Mouse (Mus musculus): ENCODE data around the gene G6pc3. TPM values are rescaled to one million over a fixed set of nuclear protein-coding genes. Genes with fewer than 3 reads are reported as not detected.

G6pc3 gene
- total and polyA plus RNA-seq, 3 experiments, result 31.3 to 72.3 (median 34.7) TPM

DNA sequence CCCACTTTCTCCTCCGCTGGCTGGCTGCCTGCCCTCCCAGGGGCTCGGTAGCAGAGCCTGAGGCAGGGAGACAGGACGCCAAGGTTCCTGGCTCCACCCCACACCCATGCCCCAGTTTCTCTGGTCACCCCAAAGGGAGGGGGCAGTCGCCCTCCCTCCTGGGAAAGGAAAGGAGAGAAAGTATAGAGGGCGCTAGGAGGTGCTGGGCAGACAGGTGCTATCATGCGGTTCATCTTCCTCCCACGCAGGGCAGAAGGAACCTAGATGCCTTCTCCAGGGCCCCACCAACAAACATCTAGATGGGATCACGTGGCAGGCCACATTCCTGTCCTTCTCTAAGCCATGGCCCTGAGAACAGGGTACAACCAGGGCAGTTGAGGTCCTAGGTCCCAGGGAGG is 32.5 kb downstream of the G6pc3 start:
- Histone ChIP-seq H3K9ac (ENCODE audit: insufficient read depth, low read depth) (no peak overlapping the region), H3K4me1 (ENCODE audit: control insufficient read depth in 1 of 2, insufficient read depth in 2 of 2) (peaks cover 34 to 66% of the 10 kb centered on the region in 2 experiments), H3K9me3 (replicated peaks; ENCODE audit: low read length) (no peaks in the 10 kb centered on the region), H3K79me2 (replicated peaks; ENCODE audit: control insufficient read depth, extremely low read depth, insufficient read depth, poor library complexity, severe bottlenecking) (no peaks in the 10 kb centered on the region), H3K27ac (ENCODE audit: insufficient read depth, low read depth) (no peak overlapping the region), H3K4me2 (ENCODE audit: insufficient read depth, low read depth, poor library complexity, severe bottlenecking) (no peak overlapping the region), H3K36me3 (replicated peaks in 1 of 2; ENCODE audit: control insufficient read depth in 1 of 2, insufficient read depth in 1 of 2, low read length in 1 of 2) (peaks cover 0 to 8% of the 10 kb centered on the region in 2 experiments), H3K27me3 (replicated peaks) (no peaks in the 10 kb centered on the region), H3K4me3 (replicated peaks in 1 of 3; ENCODE audit: low read depth in 2 of 3, low read length in 2 of 3, poor library complexity in 1 of 3) (no peak overlapping the region)
- dilution Hi-C loops (cut with MboI; ENCODE audit: extremely low pct_ligation_motif_present, extremely low pct_unique_long_range_greater_than_20kb, low sequenced_read_pairs) (no loop called here), in situ Hi-C loops (cut with MboI; ENCODE audit: low pct_ligation_motif_present, low pct_unique_long_range_greater_than_20kb, low sequenced_read_pairs) (loop anchor here (5.0 kb wide), 1 partner anchor 65 kb away; the partner anchor contains the start of gene Tmem101)
- no peak for DNase-seq (ENCODE audit: extremely low read depth)
- no peak for TF ChIP-seq POLR2A (IDR thresholded peaks at IDR 0.05; ENCODE audit: low read depth, low read length)

DNA sequence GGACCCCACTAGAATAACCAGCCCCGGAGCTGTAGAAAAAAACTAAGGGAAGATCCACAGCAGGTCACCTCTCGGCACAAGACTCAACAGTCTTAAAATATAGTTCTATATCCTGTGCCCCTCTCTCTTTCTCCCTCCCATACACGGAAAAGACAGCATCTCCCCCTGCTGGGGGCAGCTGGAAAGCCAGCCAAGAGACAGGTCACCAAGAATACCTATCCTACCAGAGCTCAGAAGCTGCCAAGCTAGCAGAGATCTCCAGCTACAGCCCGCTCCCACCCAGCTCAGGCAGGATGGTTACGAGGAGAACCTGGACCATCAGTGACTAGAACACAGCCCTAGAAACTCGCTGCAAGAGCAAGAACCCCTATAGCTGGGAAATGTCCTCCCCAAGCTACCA is 33.7 kb downstream of the G6pc3 start:
- no peak overlapping the region for H3K4me3 ChIP-seq (replicated peaks in 1 of 3; ENCODE audit: low read depth in 2 of 3, low read length in 2 of 3, poor library complexity in 1 of 3)
- no peaks in the 10 kb centered on the region for H3K79me2 ChIP-seq (replicated peaks; ENCODE audit: control insufficient read depth, extremely low read depth, insufficient read depth, poor library complexity, severe bottlenecking)
- peaks cover 23 to 54% of the 10 kb centered on the region in 2 experiments for H3K4me1 ChIP-seq (ENCODE audit: control insufficient read depth in 1 of 2, insufficient read depth in 2 of 2)
- H3K9ac ChIP-seq (ENCODE audit: insufficient read depth, low read depth), result no peak overlapping the region
- peaks cover 0 to 8% of the 10 kb centered on the region in 2 experiments for H3K36me3 ChIP-seq (replicated peaks in 1 of 2; ENCODE audit: control insufficient read depth in 1 of 2, insufficient read depth in 1 of 2, low read length in 1 of 2)
- H3K27me3 ChIP-seq (replicated peaks), result peaks cover 8% of the 10 kb centered on the region
- H3K9me3 ChIP-seq (replicated peaks; ENCODE audit: low read length), result no peaks in the 10 kb centered on the region
- no peak for TF ChIP-seq ETS1 (conservative IDR thresholded peaks at IDR 0.05; ENCODE audit: low read depth, low read length)
- TF ChIP-seq BHLHE40 (IDR thresholded peaks at IDR 0.05; ENCODE audit: low read depth, low read length), result no peak
- no peak for TF ChIP-seq MAFK (IDR thresholded peaks at IDR 0.05; ENCODE audit: insufficient replicate concordance, low read length)
- no peak for TF ChIP-seq USF1 (IDR thresholded peaks at IDR 0.05; ENCODE audit: low read depth, low read length)
- TF ChIP-seq EP300 (IDR thresholded peaks at IDR 0.05; ENCODE audit: low read length), result no peak
- TF ChIP-seq RAD21 (IDR thresholded peaks at IDR 0.05; ENCODE audit: low read depth, low read length), result peak; percentile 92
- peak; percentile 45; the same call in 1 of the 2 replicates for TF ChIP-seq ELF1 (IDR thresholded peaks at IDR 0.05; ENCODE audit: low read depth, low read length)
- TF ChIP-seq MAZ (IDR thresholded peaks at IDR 0.05; ENCODE audit: low read depth, low read length), result peak; percentile 76
- no peak for TF ChIP-seq POLR2A (IDR thresholded peaks at IDR 0.05; ENCODE audit: low read depth, low read length)
- TF ChIP-seq KAT2A (IDR thresholded peaks at IDR 0.05; ENCODE audit: insufficient replicate concordance, low read length), result no peak
- TF ChIP-seq GABPA (IDR thresholded peaks at IDR 0.05; ENCODE audit: insufficient replicate concordance, low read depth, low read length), result no peak
- peak; percentile 92 for TF ChIP-seq SMC3 (IDR thresholded peaks at IDR 0.05; ENCODE audit: low read depth, low read length)
- peak; percentile 46; the same call in 1 of the 2 replicates for TF ChIP-seq IRF4 (IDR thresholded peaks at IDR 0.05; ENCODE audit: low read depth, low read length)
- peak; percentile 82 to 96 for TF ChIP-seq CTCF (conservative IDR thresholded peaks at IDR 0.05 in 1 of 2, IDR thresholded peaks at IDR 0.05 in 1 of 2; ENCODE audit: low read depth in 2 of 2, low read length in 2 of 2)
- no peak for TF ChIP-seq MYC (IDR thresholded peaks at IDR 0.05; ENCODE audit: low read depth, low read length)
- TF ChIP-seq ZC3H11A (IDR thresholded peaks at IDR 0.05; ENCODE audit: low read depth, low read length), result peak; percentile 35
- TF ChIP-seq CHD2 (IDR thresholded peaks at IDR 0.05; ENCODE audit: low read length), result no peak
- TF ChIP-seq HCFC1 (IDR thresholded peaks at IDR 0.05; ENCODE audit: low read depth, low read length), result peak; percentile 24; the same call in 1 of the 2 replicates
- peak; percentile 37; the same call in 1 of the 2 replicates for TF ChIP-seq NELFE (IDR thresholded peaks at IDR 0.05; ENCODE audit: low read depth, low read length)
- no peak for TF ChIP-seq JUN (IDR thresholded peaks at IDR 0.05; ENCODE audit: insufficient read depth, low read depth, low read length)
- no peak for TF ChIP-seq MAX (IDR thresholded peaks at IDR 0.05; ENCODE audit: low read length)
- no peak for TF ChIP-seq TCF12 (IDR thresholded peaks at IDR 0.05; ENCODE audit: low read depth, low read length)
- peak; percentile 69; the same call in 1 of the 2 replicates for TF ChIP-seq MEF2A (IDR thresholded peaks at IDR 0.05; ENCODE audit: borderline replicate concordance, low read depth, low read length)
- TF ChIP-seq SIN3A (IDR thresholded peaks at IDR 0.05; ENCODE audit: low read length), result peak; percentile 48; the same call in 1 of the 2 replicates
- H3K27ac ChIP-seq (ENCODE audit: insufficient read depth, low read depth), result no peak overlapping the region
- in situ Hi-C loops (cut with MboI; ENCODE audit: low pct_ligation_motif_present, low pct_unique_long_range_greater_than_20kb, low sequenced_read_pairs), result loop anchor here (5.0 kb wide), 1 partner anchor 66 kb away; the partner anchor contains the start of gene Tmem101
- dilution Hi-C loops (cut with MboI; ENCODE audit: extremely low pct_ligation_motif_present, extremely low pct_unique_long_range_greater_than_20kb, low sequenced_read_pairs), result no loop called here
- peak; percentile 87 for DNase-seq (ENCODE audit: extremely low read depth)
- no peak overlapping the region for H3K4me2 ChIP-seq (ENCODE audit: insufficient read depth, low read depth, poor library complexity, severe bottlenecking)

All from CH12.LX (cell line).